Mouse (Mus musculus) R1 (cell line): ENCODE measurements around the gene Hoxc9.

ENCODE experiments used
- DNase-seq: peaks from one replicate; pipeline ENCODE4 v3.0.0-alpha.2; 2018; ENCODE audit warnings: low read depth, low spot score

The Hoxc9 gene

DNA sequence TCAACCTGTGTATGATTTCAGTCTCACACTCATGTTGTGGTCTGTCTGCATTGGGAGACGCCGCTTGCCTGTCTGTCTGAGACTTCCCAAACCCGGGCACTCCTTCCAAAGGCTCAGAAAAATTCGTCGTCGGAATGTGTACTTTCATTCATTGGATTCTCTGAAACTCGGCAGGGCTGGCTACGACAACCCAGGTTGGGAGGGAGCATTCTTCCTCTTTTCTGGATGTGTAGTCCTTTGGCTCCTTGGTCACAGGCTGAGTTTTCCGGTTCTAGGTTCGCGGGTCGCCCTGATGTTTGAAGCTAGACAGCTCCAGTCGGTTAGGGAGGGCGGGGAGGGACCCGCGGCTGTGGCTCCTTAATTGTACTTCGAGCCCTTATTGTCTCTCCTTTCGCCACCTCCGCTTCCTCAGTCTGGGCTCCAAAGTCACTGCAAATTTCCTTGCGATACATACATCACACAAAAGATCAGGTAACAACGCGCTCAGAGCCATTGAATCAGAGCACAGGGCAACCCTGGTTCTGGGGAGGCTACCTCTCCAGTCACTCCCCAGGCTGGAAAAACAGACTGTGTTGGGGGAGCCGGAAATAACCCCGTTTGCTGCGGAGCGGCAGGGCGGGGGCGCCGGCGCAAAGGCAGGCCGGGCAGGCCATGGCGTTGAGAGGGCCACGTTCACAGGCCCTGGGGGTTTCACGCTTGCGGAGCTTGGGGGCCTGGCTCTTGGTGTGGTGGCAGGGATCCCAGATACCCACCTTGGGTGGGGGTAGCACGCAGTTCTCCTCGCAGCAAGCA is 588 bp downstream of the Hoxc9 start:
- peak; percentile 66 for DNase-seq

DNA sequence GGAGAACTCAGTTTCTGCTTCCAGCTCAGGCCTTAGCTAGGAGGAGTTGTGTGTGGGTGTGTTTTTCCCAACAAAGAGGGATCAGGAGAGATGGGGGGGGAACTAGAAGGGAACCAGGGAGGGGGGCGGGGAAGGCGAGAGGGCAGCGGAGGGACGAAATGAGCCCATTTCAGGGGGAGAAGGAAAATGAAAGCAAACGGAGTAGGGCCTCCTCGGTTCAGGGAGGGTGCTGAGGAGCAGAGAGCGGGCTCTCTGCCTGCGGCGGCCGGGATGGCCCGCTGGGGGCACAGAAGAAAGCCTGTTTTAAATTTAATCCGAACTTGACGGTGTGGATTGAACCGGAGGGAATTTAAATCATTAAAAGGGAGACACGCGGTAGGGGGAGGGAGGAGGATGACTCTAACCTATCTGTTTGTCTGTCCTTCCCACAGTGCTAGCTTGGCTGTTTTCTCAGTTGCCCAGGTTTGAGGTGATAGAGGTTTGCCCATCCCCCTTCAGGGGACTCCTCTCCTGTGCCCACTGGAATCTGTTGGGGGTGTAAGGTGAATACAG is 1.3 kb downstream of the Hoxc9 start:
- DNase-seq = no peak

DNA sequence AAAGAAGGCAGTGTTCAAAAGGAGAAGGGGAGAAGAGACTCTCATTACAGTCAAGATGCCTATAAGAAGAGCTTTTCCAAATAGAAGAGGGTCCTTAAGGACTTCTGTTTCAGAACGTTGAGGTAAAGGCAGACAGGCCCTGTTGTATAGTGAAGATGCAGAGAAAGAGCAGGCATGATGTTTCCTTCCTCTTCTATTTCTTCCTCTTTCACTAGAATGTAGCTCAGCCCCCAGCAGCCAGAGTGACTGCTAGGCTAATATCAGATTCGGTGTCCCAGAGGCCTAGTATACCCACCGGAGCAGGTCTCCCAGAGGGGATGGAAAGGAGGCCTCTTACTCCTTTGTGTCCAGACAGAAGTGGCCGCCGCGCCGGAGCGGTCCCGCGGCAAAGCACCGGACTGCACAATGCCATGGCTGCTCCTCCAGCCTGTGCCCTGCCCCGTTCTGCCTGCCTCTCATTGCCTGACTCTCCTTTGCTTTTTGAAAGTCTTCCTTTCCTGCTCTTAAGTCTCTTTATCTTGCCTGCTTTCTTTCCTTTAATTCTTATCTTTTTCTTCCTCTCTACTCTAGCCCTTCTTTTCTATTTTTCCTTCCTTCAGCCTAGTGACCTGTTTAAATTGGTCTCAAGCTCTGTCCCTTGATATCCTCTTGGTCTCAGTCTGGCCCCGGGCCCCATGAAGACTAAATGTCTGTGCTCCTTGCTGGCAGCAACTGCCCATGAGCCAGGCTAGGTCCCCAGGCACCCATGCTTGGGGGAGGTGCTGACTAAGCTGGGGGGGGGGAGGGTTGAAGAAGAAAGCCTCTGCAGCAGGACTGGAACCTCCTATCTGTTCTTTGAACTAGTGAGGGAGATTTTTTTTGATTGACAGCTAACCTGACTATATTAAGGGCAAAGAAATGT is 2.6 kb downstream of the Hoxc9 start:
- DNase-seq = no peak

DNA sequence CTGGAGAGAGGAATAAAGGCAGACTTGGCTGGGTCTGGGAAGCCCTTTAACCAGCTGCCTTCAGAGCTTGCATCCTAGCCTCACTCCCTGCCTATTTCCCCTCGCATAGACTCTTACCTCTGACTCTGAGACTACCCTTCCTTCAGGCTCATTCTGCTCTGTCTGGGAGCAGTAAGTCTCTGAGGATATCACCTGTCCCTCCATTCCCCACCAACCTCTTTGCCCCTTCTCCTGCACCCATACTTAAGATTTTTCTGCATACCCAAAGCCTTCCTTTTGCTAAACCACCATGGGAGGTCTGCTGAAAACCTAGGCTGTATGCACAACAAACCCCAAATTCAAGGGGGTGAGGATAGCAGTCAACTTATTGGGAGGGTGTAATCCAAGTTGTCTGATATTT is 3.7 kb downstream of the Hoxc9 start:
- DNase-seq = no peak

DNA sequence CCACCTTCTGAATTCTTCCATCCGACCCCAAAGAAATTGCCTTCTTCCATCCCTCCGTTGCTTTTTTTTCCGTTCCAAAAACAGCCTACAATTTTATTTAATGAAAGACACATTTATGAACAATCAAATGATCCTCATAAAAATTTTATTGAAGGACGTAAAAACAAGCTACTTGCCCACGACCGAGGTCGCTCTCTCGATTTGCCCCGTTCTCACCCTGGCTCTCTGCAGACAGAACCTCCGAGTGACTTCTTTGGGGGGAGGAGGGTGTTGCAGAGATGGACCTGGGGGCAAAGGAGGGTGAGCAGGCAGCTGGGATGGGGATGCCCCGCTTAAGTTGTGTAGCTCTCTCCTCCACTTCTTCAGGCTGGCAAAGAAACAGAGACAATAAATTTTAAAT is 4.1 kb downstream of the Hoxc9 start:
- DNase-seq = no peak

DNA sequence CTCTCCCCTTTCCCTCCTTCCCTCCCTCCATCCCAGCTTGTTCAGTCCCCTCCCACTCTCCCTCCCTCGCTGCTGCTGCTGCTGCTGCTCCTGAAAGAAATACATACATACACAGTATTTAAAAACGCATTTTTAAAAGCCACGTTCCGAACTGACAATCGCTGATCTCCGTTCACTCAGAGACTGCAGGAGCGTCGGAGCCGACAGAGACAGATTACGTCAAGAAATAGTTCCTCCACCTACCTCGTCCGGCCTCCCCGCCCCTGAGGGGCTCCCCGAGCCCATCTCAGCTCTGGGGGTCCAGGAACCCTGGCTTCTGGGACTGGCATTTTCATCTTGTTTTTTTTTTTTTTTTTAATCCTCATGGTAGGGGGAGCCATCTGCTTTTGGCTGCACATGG is 4.7 kb downstream of the Hoxc9 start:
- DNase-seq = no peak

DNA sequence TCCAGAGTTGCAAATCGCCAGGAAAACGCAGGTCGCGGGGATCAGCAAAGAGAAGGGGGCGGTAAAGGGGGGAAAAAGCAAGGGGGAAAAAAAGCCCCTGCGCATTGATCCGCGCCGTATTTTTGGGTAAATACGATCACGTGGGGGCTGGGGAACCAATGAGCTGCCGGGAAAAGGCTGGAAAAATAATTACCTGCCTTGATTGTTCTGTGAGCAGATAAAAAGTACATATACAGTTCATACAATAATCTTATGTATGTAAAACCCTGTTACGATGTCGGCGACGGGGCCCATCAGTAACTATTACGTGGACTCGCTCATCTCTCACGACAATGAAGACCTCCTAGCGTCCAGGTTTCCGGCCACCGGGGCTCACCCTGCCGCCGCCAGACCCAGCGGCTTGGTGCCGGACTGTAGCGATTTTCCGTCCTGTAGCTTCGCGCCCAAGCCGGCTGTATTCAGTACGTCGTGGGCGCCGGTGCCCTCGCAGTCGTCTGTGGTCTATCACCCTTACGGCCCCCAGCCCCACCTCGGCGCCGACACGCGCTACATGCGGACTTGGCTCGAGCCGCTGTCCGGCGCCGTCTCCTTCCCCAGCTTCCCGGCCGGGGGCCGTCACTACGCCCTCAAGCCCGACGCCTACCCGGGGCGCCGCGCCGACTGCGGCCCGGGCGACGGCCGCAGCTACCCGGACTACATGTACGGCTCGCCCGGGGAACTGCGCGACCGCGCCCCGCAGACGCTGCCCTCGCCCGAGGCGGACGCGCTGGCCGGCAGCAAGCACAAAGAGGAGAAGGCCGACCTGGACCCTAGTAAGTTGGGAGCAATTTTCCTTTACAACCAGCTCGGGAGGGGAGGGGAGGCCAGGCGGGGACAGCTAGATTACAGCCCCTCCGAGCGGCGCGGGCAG is 5.4 kb downstream of the Hoxc9 start:
- DNase-seq = peak; percentile 90

DNA sequence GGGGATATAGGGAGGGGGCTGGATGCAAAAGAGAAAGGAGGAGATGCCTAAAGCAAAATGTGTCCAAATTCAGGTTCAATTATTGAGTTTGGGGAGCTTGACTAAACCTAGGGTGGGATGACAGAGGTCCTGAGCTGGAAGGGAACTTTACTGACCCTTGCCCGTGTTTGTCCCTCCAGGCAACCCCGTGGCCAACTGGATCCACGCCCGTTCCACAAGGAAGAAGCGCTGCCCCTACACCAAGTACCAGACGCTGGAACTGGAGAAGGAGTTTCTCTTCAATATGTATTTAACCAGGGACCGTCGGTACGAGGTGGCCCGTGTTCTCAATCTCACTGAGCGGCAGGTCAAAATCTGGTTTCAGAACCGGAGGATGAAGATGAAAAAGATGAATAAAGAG is 7.5 kb downstream of the Hoxc9 start:
- no peak for DNase-seq

DNA sequence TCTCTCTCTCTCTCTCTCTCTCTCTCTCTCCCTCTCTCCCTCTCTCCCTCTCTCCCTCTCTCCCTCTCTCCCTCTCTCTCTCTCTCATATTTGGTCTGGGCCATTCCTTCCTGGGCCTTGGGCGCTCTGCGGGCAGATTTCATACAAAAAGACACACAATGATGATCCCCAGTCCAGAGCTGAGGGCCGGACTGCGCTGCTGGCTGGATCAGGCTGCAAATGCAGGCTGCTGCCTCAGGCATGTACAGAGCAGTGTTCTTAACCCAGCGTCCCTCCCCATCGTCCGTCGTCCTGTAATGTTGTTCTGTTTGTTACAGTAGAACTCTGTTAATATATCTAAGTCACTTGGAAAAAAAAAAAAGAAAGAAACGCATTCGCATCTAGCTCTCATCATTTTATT is 8.3 kb downstream of the Hoxc9 start:
- no peak for DNase-seq

DNA sequence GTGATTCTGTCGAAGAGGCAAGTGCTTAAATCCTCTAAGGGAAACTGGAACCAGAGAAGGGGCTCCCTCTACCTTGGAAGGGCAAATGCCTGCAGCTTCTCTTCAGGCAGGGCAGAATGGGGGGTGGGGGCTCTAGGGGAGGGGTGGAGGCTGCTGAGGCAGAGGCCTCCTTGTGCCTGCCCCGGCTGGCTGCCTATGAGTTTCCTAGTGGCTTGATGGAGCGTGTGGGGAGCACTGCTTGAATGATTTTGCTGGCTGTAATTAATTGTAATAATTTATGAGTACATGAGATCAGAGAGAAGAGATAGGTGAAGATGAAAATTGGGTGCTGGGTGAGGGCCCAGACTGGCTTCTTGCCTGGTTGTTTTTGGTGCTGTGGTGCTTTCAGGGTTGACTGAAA is 8.7 kb downstream of the Hoxc9 start:
- DNase-seq = no peak

DNA sequence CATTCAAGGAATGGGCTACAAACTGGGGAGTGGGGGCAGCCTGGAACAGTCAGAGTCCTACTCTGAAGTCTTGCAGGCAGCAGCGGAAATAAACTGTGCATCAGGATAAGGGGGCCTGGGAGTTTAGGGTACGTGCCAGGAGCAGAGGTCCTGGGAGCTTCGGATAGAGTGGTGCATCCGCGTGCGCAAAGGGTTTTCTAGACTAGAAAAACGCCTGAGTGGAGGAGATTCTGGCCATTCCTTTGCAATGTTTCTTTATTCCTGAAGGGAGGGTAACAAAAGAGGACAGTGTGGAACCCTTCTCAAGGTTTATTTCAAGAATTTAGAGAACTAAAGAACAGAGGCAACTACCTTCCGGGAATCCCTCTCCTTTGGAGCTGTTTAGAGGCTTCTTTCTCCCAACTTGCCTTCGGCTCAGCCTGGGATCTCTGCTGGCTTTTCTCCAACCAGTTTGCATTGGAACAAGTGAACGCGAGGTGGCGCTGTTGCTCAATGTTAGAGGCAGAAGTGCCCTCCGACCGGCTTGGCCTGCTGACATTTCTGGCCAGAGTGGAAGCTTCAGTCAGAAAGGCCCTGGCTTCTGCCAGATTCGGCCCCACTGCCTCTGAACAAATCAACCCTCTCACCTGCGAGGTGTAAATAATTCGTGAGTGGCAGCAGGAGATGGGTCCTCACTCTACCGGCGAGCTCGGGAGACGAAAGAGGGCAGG is 11.0 kb downstream of the Hoxc9 start:
- DNase-seq = peak; percentile 88

DNA sequence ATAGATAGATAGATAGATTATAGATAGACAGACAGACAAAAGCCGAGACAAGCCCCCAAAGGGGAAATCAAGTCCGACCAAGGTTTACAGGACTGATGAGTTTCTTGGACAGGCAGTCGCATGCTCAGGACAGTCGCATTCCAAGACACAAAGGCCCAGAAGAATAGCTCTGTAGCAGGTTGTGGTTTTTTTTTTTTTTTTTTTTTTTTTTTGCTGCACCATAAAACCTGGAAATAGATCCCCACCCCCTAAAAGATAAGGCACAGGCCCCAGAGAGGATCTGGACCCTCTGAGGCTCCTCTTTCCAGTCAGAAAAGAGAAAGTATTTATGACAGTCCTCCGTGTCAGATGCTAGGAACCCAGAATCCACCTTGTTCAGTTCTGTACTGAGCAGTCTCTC is 11.8 kb downstream of the Hoxc9 start:
- no peak for DNase-seq

DNA sequence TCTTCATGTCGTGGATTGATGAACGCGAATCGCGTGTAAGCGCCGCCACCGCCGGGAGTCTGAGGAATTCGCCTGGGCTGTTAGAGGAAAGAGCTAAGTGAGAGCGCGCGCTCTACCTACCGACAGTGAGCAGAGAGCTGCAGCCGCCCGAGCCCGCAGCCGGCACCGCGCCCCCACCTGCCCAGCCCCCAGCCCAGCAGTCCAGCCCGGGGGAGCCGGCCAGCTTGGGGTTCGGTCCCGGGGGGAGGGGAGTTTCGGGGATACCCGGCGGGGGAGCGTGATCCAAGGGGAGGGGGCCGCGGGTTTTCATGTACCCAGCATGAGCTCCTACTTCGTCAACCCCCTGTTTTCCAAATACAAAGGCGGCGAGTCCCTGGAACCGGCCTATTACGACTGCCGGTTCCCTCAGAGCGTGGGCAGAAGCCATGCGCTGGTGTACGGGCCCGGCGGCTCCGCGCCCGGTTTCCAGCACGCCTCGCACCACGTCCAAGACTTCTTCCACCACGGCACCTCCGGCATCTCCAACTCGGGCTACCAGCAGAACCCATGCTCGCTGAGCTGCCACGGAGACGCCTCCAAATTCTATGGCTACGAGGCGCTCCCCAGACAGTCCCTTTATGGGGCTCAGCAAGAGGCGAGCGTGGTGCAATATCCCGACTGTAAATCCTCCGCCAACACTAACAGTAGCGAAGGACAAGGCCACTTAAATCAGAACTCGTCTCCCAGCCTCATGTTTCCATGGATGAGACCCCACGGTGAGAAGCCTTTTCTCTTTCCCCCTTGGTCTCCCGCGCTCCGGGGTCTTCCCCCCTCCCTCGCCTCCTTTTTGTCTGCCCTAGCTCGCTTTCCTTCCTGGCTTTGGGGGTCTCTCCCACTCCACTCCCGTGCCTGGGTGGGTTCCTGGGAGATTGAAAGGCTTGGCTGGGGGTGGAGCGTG is 14.5 kb downstream of the Hoxc9 start, which contains the start of gene Hoxc8:
Gene Hoxc8 (plus strand): TSS at position 147 of the 937 bp plus-strand sequence.
- no peak for DNase-seq

DNA sequence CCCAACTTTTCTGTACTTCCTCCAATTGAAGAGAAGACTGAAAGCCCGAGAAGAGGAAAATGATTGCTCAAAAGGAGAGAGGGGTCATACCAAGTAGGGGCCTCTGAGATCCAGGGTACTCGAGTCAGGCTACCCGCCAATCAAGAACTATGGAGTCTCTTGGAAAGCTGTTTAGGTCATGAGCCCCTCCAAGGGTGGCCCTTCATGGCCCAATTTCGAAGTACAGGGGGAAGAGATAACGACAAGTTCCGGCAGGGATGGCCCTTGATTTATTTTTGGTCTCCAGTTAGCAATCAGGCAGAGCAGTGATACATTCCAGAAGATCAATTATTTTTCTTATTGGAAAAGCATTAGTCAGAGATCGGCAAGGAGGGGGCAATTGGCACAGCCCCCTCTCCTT is 15.5 kb downstream of the Hoxc9 start:
- DNase-seq = no peak

DNA sequence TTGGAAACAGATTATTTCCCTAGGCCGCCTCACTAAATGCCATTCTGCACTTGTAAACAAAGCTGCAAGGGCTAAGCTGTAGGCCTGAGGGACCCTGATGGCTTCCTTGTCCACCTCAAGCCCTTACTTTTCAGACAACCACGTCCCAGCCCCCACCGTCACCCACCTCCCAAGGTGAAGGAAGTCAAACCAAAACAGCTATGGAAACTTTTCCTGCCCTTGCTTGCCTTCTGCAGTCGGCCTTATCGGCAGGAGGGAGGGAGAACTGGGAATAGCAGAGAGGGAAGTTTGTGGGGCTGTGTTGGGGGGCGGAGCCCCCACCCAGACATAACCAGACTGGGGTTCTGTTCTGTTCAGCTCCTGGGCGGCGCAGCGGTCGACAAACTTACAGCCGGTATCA is 16.0 kb downstream of the Hoxc9 start:
- no peak for DNase-seq

DNA sequence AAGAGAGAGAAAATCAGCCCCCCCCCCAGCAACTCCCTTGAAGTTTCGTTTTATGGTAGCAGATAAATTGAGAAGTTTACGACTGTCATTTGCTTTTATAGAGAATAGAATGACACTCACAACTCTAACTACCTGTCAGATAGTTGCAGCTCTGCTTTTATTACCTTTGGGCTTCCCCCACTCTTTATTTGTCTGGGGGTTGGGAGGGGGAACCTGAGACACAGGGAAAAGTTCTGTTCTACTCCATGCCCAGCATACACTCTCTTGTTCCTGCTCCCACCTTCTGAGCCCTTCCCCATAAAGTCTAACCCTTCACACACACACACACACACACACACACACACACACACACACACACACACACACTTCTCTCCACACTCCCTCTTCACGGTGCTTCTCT is 16.6 kb downstream of the Hoxc9 start:
- DNase-seq = no peak

DNA sequence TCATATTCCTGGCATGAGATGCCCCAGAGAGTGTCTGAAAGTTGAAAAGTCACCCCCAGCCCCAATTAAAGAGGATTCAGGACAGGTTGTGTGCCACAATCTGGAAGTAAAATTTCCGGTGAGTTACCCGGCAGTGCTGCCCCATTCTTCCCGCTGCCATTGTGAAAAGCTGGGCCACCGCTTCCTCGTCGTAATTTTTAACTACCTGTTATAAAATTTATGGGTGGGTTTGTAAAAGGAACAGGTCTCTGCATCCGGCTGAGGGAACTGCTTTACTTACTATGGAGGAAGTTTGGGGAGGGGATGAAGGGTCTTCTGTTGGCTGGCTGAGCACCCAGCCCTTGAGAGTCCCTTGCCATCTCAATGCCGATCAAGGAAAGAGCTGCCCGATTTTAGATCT is 20.3 kb downstream of the Hoxc9 start:
- no peak for DNase-seq

DNA sequence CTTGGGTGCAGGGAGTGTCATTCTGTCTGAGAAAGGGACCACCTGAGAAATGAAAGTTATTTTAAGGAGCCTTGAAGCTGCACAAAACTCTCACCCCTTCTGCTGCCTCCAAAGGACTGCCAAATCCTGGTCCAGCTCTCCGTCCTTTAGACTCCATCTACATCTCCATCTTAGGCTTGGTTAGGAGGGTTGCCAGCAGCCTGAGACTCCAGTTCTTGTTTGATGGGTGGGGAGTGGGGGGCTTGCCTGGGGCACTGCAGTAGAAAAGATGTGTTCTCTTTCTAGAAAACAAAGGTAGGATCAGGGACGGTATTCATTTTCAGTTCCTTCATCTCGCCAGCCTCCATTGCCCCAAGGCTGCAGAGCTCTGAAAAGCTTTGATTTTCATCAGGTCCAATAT is 21.2 kb downstream of the Hoxc9 start:
- DNase-seq = no peak

DNA sequence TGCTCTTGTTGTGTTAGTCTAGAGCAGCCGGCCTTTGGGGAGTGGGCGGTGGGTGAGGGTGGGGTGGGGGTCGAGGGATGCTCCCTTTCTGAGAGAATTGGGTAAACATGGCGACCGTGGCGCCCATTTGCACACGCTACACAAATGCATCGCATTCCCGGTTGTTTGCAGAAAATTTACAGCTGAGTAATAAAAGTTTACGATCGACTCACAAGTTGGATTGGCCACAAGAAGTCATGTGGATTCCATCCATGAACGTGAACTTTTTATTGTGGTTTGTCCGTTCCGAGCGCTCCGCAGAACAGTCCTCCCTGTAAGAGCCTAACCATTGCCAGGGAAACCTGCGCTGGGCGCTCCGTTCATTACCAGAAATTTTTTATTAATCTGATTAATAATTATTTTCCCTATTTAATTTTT is 21.7 kb downstream of the Hoxc9 start, which contains the start of gene Hoxc6:
Gene Hoxc6 (plus strand): TSS at position 319 of the 417 bp plus-strand sequence.
- DNase-seq = no peak
